Mouse (Mus musculus): ENCODE measurements around the gene Osbpl6. TPM values are rescaled to one million over a fixed set of nuclear protein-coding genes. Genes with fewer than 3 reads are reported as not detected.
"Not testable (repeated sequence)": the region's sequence is repeated elsewhere in the genome, so short reads cannot be mapped to it uniquely, and the experiment has no call there.

Gene Osbpl6
- polyA plus RNA-seq, 1 experiment from 2014 or later = 9.4 TPM

DNA sequence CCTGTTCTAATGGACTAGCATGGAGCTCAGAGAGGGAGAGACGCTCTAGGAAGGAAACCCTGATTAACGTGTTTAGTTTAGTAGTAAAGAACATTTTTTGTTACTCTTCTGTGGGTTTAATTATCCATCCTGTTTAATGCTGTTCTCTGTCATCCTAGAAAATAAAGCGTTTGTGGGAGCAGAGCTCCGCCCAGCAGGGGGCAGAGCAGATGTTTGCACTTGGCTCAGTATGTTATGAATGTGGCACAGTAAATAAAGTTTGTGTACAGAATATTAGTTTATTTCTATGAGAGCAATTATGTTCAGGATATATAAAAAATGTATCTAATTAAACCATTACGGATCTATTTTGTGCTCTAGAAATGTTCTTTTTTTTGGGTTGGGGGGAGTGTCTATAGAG lies 192.9 kb downstream of the Osbpl6 start:
- no peaks in the 10 kb centered on the region for H3K9me3 ChIP-seq (ENCODE audit: control insufficient read depth, low read length)

DNA sequence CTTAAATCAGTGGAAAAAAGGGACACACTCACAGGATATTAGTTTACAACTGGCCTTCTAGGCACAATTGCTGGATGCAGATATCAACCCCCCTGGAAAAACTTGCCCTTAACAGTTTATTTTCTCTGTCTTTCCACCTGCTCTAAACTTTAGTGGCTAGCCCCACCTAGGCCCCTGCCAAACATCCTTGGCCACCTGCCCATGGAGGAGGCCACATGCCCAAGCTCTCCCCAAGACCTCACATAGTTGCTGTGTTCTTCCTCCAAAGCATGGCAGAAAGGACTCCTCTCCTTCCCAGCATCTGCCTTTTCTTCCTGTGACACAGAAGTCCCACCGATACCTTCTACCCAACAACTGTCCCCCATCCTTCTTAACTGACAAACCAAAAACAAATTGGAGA lies 195.9 kb downstream of the Osbpl6 start:
- ATAC-seq = no peak
- Histone ChIP-seq H3K4me3 (ENCODE audit: low read length) (no peak overlapping the region), H3K4me2 (ENCODE audit: low read depth, low read length) (no peak overlapping the region), H3K36me3 (ENCODE audit: control insufficient read depth, insufficient read depth, low read length) (no peaks in the 10 kb centered on the region), H3K9ac (ENCODE audit: low read depth, low read length) (no peak overlapping the region), H3K9me3 (ENCODE audit: control insufficient read depth, low read length) (no peaks in the 10 kb centered on the region), H3K27me3 (replicated peaks; ENCODE audit: control insufficient read depth, insufficient read depth, low read length) (no peaks in the 10 kb centered on the region), H3K27ac (ENCODE audit: low read length) (no peak overlapping the region), H3K4me1 (ENCODE audit: control insufficient read depth, insufficient read depth, low read length) (no peaks in the 10 kb centered on the region)
- WGBS = 100% methylated on average over 1 of the region's 1 CpGs

More for the DNA sequence above, 192.9 kb downstream of the Osbpl6 start:
- Histone ChIP-seq H3K27ac (ENCODE audit: low read length) (no peak overlapping the region), H3K27me3 (replicated peaks; ENCODE audit: control insufficient read depth, insufficient read depth, low read length) (no peaks in the 10 kb centered on the region), H3K4me2 (ENCODE audit: low read depth, low read length) (no peak overlapping the region), H3K4me1 (ENCODE audit: control insufficient read depth, insufficient read depth, low read length) (no peaks in the 10 kb centered on the region), H3K9ac (ENCODE audit: low read depth, low read length) (no peak overlapping the region), H3K4me3 (ENCODE audit: low read length) (no peak overlapping the region), H3K36me3 (ENCODE audit: control insufficient read depth, insufficient read depth, low read length) (no peaks in the 10 kb centered on the region)
- ATAC-seq = no peak
- WGBS = 67% methylated on average over 5 of the region's 5 CpGs

DNA sequence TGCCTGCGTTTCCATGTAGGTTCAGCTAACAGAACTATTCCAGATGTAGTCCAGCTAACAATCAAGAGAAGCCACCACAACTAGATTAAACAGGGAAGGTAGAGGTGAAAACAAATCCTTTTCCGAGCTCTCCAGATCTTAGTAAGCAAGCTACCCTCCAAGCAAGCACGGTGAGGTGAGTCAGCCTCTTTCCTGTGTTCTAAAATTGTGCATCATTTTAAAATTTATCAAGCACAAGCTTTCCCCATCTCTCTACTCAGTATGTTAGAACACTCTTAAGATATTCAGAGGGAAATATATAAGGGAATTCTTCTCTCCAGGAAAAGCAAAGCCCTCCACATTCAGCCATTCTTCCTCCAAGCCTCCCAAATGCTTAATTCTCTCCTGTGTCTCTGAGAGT lies 200.4 kb downstream of the Osbpl6 start:
- H3K4me3 ChIP-seq (ENCODE audit: low read length) = no peak overlapping the region
- ATAC-seq = no peak
- H3K9ac ChIP-seq (ENCODE audit: low read depth, low read length) = no peak overlapping the region
- no peak overlapping the region for H3K4me2 ChIP-seq (ENCODE audit: low read depth, low read length)
- H3K9me3 ChIP-seq (ENCODE audit: control insufficient read depth, low read length) = no peaks in the 10 kb centered on the region
- H3K27ac ChIP-seq (ENCODE audit: low read length) = no peak overlapping the region
- 72% methylated on average over 3 of the region's 3 CpGs for WGBS
- H3K4me1 ChIP-seq (ENCODE audit: control insufficient read depth, insufficient read depth, low read length) = 0 out of 2 replicates have a peak, but pooled peaks cover 4% of the 10 kb centered on the region
- no peaks in the 10 kb centered on the region for H3K36me3 ChIP-seq (ENCODE audit: control insufficient read depth, insufficient read depth, low read length)
- no peaks in the 10 kb centered on the region for H3K27me3 ChIP-seq (replicated peaks; ENCODE audit: control insufficient read depth, insufficient read depth, low read length)

DNA sequence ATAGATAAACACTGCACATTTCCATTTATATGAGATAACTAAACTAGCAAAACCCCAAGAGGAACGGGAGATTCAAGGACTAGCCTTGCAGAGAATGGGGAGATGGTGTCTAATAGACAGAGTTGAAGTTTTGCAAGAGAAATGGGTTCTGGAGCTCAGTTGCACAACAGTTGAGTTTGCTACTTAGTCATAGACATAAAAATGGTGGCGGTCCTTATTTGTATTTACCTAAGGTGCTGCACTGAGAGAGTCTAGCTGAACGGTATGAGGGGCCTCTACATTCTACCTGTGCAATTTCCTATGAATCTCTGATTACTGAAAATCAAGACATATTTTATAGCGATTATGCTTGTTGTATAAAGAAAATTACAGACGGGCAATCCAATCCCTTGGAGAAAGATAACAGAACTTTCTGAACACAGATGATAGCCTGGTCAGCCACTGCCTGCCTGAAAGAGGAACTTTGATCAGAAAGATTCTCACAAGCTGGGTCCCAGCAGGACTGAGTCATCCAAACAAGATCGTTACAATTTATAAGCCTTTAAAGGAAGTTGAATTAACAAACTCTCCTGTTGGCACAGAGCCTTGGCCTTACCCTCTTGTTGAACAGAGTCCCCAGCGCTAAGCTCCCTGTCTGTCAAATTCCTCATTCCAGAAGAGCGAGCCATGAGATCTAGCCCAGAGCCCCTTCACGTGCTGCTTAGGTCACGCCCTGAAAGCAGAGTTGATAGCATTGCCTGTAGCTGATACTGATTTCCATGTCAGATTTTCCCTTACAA lies 204.2 kb downstream of the Osbpl6 start:
- H3K9ac ChIP-seq (ENCODE audit: low read depth, low read length) = no peak overlapping the region
- no peaks in the 10 kb centered on the region for H3K9me3 ChIP-seq (ENCODE audit: control insufficient read depth, low read length)
- peak overlapping the region; percentile 34 for H3K27ac ChIP-seq (ENCODE audit: low read length)
- 0 out of 2 replicates have a peak, but pooled peaks cover 4% of the 10 kb centered on the region for H3K4me1 ChIP-seq (ENCODE audit: control insufficient read depth, insufficient read depth, low read length)
- H3K4me2 ChIP-seq (ENCODE audit: low read depth, low read length) = no peak overlapping the region
- WGBS = 51% methylated on average over 10 of the region's 10 CpGs
- no peaks in the 10 kb centered on the region for H3K27me3 ChIP-seq (replicated peaks; ENCODE audit: control insufficient read depth, insufficient read depth, low read length)
- H3K36me3 ChIP-seq (ENCODE audit: control insufficient read depth, insufficient read depth, low read length) = no peaks in the 10 kb centered on the region
- H3K4me3 ChIP-seq (ENCODE audit: low read length) = no peak overlapping the region
- ATAC-seq = peak; percentile 87

DNA sequence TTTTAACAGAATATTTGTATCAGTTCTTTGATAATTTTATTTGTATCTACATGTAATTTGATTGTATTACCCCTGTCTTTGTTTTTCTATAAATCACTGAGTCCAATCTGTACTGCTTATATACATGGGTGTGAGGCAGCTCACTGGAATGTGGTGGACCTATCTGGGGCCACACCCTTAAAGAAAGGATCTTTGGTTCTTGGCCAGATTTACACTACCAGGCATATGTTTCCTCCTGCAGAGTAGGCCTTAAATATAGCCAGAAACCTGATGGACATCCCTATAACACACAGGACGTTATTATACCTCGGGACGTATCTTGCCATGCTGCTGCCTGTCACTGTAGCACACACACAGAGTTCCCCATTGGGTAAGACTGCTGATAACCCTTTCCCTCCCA lies 205.7 kb downstream of the Osbpl6 start:
- no peak; the same call in 1 of the 2 replicates for ATAC-seq
- Histone ChIP-seq H3K4me2 (ENCODE audit: low read depth, low read length) (no peak overlapping the region), H3K27me3 (replicated peaks; ENCODE audit: control insufficient read depth, insufficient read depth, low read length) (no peaks in the 10 kb centered on the region), H3K4me1 (ENCODE audit: control insufficient read depth, insufficient read depth, low read length) (0 out of 2 replicates have a peak, but pooled peaks cover 4% of the 10 kb centered on the region), H3K36me3 (ENCODE audit: control insufficient read depth, insufficient read depth, low read length) (no peaks in the 10 kb centered on the region), H3K27ac (ENCODE audit: low read length) (no peak overlapping the region), H3K4me3 (ENCODE audit: low read length) (no peak overlapping the region), H3K9me3 (ENCODE audit: control insufficient read depth, low read length) (no peaks in the 10 kb centered on the region), H3K9ac (ENCODE audit: low read depth, low read length) (no peak overlapping the region)
- 88% methylated on average over 3 of the region's 3 CpGs for WGBS

DNA sequence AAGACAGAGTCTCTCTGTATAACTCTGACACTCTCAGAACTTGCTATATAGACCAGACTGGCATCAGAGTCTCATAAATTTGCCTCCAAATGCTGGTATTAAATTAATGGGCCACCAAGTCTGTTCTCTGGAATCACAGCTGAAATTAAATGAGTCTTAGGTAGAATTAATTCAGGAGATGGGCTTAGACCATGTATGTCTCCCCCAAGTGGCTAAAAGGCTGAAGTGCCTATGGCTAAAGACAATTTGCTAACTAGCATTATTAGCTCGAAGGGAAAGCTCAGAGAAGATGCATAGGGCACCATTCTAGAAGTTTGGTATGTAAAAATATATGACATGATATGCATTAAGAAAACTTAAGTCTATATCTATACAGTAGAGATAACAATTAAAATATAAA lies 211.8 kb downstream of the Osbpl6 start:
- Histone ChIP-seq H3K27me3 (replicated peaks; ENCODE audit: control insufficient read depth, insufficient read depth, low read length) (no peaks in the 10 kb centered on the region), H3K4me2 (ENCODE audit: low read depth, low read length) (no peak overlapping the region), H3K4me3 (ENCODE audit: low read length) (no peak overlapping the region), H3K9ac (ENCODE audit: low read depth, low read length) (no peak overlapping the region), H3K4me1 (ENCODE audit: control insufficient read depth, insufficient read depth, low read length) (no peaks in the 10 kb centered on the region), H3K36me3 (ENCODE audit: control insufficient read depth, insufficient read depth, low read length) (no peaks in the 10 kb centered on the region), H3K27ac (ENCODE audit: low read length) (no peak overlapping the region), H3K9me3 (ENCODE audit: control insufficient read depth, low read length) (no peaks in the 10 kb centered on the region)
- WGBS = 22% methylated on average over 1 of the region's 1 CpGs
- no peak for ATAC-seq

DNA sequence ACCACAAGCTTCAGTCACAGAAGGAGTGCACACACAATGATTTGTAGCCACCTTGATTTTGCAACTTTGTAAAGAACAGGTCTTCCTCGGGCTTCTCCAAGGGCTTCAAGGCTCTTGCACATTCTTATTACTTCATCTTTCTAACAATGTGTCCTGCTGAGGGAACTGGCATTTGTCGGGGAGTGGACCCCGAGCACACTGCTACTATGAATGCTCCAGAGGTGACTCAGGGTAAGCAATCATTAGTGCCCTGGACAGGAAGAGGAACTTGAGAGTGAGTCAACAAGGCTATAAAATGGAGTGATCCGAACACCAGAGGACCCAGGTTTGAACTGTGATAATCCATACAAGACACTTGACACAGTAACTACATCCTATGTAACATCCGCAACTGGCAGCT lies 213.9 kb downstream of the Osbpl6 start:
- 79% methylated on average over 5 of the region's 5 CpGs for WGBS
- no peak overlapping the region for H3K27ac ChIP-seq (ENCODE audit: low read length)
- no peaks in the 10 kb centered on the region for H3K4me1 ChIP-seq (ENCODE audit: control insufficient read depth, insufficient read depth, low read length)
- ATAC-seq = no peak
- peaks cover 7% of the 10 kb centered on the region for H3K36me3 ChIP-seq (ENCODE audit: control insufficient read depth, insufficient read depth, low read length)
- no peaks in the 10 kb centered on the region for H3K27me3 ChIP-seq (replicated peaks; ENCODE audit: control insufficient read depth, insufficient read depth, low read length)
- no peak overlapping the region for H3K4me2 ChIP-seq (ENCODE audit: low read depth, low read length)
- H3K9me3 ChIP-seq (ENCODE audit: control insufficient read depth, low read length) = no peaks in the 10 kb centered on the region
- no peak overlapping the region for H3K4me3 ChIP-seq (ENCODE audit: low read length)
- H3K9ac ChIP-seq (ENCODE audit: low read depth, low read length) = no peak overlapping the region

DNA sequence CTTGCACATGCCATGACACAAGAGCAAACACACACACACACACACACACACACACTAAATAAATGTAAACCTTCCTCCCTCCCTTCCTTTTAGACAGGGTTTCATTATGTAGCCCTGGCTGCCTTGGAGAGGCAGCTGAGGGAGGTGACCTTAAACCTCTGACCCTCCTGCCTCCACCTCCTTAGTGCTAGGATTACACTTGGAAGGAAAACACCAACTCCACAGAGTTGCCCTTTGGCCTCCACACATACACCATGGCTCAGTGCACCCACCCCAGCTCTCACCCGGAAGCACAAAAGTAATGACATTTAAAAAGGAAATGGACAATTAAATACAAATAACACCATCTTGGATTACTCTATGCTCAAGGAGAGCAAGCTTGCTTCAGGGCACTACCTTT lies 215.4 kb downstream of the Osbpl6 start:
- H3K9ac ChIP-seq (ENCODE audit: low read depth, low read length) = no peak overlapping the region
- H3K36me3 ChIP-seq (ENCODE audit: control insufficient read depth, insufficient read depth, low read length) = peaks cover 13% of the 10 kb centered on the region
- no peak for ATAC-seq
- no peaks in the 10 kb centered on the region for H3K9me3 ChIP-seq (ENCODE audit: control insufficient read depth, low read length)
- H3K4me1 ChIP-seq (ENCODE audit: control insufficient read depth, insufficient read depth, low read length) = no peaks in the 10 kb centered on the region
- H3K27ac ChIP-seq (ENCODE audit: low read length) = no peak overlapping the region
- 66% methylated on average over 1 of the region's 1 CpGs for WGBS
- H3K4me2 ChIP-seq (ENCODE audit: low read depth, low read length) = no peak overlapping the region
- H3K27me3 ChIP-seq (replicated peaks; ENCODE audit: control insufficient read depth, insufficient read depth, low read length) = no peaks in the 10 kb centered on the region
- no peak overlapping the region for H3K4me3 ChIP-seq (ENCODE audit: low read length)

DNA sequence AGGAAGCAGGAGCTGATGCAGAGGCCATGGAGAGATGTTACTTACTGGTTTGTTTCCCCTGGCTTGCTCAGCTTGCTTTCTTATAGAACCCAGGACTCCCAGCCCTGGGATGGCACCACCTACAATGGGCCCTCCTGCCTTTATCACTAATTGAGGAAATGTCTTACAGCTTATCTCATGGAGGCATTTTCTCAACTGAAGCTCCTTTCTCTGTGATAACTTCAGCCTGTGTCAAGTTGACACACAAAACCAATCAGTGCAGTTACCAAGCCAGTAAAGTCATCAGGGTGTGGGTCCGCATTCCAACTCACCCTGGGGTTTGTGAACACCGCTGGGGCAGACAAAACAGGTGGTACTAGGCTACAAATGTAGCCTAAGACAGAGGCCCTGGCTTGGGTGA lies 216.0 kb downstream of the Osbpl6 start:
- H3K36me3 ChIP-seq (ENCODE audit: control insufficient read depth, insufficient read depth, low read length) = peaks cover 18% of the 10 kb centered on the region
- H3K9me3 ChIP-seq (ENCODE audit: control insufficient read depth, low read length); H3K4me1 ChIP-seq (ENCODE audit: control insufficient read depth, insufficient read depth, low read length); H3K27me3 ChIP-seq (replicated peaks; ENCODE audit: control insufficient read depth, insufficient read depth, low read length); ATAC-seq; H3K9ac ChIP-seq (ENCODE audit: low read depth, low read length); H3K27ac ChIP-seq (ENCODE audit: low read length); H3K4me2 ChIP-seq (ENCODE audit: low read depth, low read length); H3K4me3 ChIP-seq (ENCODE audit: low read length): not testable (repeated sequence)
- WGBS = 88% methylated on average over 2 of the region's 2 CpGs

DNA sequence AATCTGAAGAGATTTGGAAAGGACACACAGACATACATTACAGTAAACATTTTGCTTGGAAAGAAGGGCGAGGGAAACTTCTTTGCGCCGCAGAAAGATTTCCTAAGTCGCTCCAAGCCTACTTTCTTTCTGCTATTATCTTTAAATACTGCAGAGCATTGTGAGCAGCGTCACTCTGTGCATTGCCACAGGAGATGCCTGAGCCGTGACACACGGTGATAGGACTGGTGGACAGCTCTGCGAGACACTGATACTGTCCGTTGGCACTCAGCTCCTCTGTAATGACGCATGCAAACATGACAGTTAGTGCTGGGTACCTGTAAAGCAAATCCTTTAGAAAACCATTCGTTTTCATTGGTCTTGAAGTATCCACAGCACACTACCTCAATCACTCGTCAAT lies 224.0 kb downstream of the Osbpl6 start:
- Histone ChIP-seq H3K4me1 (ENCODE audit: control insufficient read depth, insufficient read depth, low read length) (no peaks in the 10 kb centered on the region), H3K36me3 (ENCODE audit: control insufficient read depth, insufficient read depth, low read length) (peaks cover 23% of the 10 kb centered on the region), H3K27me3 (replicated peaks; ENCODE audit: control insufficient read depth, insufficient read depth, low read length) (no peaks in the 10 kb centered on the region), H3K4me3 (ENCODE audit: low read length) (no peak overlapping the region), H3K9me3 (ENCODE audit: control insufficient read depth, low read length) (no peaks in the 10 kb centered on the region), H3K27ac (ENCODE audit: low read length) (no peak overlapping the region), H3K9ac (ENCODE audit: low read depth, low read length) (no peak overlapping the region), H3K4me2 (ENCODE audit: low read depth, low read length) (no peak overlapping the region)
- WGBS = 89% methylated on average over 12 of the region's 12 CpGs
- ATAC-seq = no peak

Data from intestine, embryonic 16.5 days (tissue).